Mouse (Mus musculus): Measurements from ENCODE around the gene Cacnb1.

Cacnb1 gene

DNA sequence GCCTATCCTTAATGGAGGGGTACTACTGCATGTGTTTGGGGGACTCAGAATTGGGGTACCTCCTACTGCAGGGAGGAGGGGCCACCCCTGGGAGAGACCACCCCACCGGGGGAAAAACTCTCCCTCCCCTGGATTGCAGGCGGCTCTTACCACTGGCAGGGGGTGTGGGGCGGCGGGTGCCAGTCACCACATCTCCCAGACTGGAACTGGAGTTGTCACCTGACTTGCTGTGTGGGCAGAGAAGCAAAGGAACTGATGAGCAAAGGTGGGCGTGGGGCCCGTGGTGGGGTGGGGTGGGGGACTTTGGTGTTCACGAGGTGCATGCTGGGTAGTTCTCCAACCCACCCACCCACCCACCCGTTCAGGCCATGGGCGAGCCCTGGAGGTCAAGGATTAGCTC lies 11.1 kb downstream of the Cacnb1 start:
- DNase-seq (ENCODE audit: low spot score), result no peak

DNA sequence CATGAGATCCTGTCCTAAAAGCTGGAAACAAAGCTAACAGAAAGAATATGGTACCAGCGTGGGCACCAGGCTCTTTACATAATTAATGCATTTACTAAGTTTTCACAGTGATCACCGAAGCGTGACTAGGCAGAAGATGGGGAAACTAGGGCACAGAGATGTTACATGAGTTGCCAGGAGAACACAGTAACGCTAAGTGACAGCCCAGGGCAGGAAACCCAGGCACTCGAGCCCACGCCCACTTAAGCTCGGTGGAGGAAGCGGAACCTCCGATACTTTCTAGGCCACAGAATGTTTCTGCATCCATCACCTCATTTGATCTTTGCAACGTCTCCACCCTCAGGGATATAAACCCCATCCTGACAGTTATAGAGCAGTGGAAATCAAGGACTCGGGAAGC lies 14.7 kb downstream of the Cacnb1 start:
- no peak for DNase-seq (ENCODE audit: low spot score)

GRCm38 (mm10) chr11:98005686-98006085 lies 17.1 kb downstream of the Cacnb1 start:
- no peak for DNase-seq (ENCODE audit: low spot score)

DNA sequence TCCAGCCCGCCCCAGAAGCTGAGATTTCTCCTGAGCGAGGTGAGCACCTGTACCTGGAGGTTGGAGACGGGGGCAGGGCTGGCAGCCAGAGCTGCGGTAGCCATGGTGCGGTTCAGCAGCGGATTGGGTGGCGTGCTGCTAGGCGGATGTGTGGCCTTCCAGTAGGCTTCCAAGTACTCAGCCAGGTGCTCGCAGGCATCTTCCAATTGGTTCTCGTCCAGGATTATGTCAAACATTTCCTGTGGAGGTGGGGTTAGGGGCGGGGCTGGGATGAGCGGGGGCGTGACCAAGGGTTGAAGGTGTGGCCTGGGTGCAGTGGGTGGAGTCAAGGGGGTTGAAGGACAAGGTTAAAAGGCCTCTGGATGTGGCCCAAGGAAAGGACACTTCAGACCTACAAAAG lies 17.8 kb downstream of the Cacnb1 start:
- no peak for DNase-seq (ENCODE audit: low spot score)

DNA sequence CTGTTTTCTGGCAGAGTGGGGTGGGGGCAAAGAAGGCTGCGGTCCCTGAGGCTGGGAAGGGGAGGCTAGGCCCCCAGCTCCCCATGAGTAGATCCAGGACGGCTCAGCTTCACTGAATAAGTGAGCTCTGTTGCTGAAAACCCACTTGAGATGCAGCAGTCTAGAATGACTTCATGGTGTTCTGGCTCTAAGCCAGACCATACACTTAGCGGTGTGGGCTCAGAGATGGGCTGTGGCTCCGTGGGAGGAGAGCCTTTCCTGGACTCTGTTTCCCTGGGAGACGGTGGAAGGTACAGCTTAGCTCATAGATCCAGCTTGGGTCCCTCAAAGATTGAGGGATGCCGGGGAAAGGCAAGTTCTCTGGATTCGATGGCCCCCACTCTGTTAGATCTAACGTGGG lies 18.7 kb downstream of the Cacnb1 start:
- DNase-seq (ENCODE audit: low spot score), result no peak

- DNase-seq (ENCODE audit: low spot score), result no peak
Observed at GRCm38 (mm10) chr11:98003171-98003671, 19.6 kb downstream of the Cacnb1 start.

DNA sequence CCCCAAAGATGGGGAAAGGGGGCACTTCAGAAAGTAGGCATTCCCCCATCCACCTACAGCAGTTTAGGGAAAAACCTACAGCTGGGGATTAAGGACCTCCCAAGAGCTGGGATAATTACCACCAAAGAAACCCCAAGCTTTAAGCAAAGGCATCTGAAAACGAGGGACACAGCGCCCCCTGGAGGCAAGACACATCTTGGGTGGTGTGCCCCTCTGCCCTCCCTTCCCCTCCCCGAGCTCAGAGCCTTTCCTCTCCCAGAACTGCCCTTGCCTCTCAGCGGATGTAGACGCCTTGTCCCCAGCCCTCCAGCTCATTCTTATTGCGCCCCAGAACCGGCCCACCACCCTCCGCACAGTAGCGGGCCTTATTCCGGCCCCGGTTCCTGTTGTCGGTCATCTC lies 20.2 kb downstream of the Cacnb1 start:
- DNase-seq (ENCODE audit: low spot score), result peak; percentile 76

DNA sequence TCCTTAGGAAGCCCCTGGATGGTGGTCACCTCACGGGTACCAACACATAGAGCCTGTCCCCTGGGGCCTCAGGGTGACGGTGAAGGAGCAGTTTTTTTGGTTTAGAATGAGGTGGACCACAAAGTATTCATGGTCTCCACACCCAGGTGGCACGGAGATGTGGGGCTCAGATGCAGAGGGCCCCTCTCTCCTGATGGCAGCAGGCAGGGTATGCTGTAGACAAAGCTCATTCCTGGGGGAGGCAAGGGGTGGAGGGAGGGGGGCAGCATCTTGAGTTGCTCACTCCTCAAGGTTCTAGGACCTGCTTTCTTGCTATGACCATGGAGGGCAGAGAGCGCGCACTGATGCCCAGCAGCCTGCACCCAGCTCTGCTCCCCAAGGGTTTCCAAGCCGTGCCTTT lies 20.8 kb downstream of the Cacnb1 start:
- no peak for DNase-seq (ENCODE audit: low spot score)

- DNase-seq (ENCODE audit: low spot score), result no peak
Observed at GRCm38 (mm10) chr11:98001351-98001824, 21.4 kb downstream of the Cacnb1 start.

DNA sequence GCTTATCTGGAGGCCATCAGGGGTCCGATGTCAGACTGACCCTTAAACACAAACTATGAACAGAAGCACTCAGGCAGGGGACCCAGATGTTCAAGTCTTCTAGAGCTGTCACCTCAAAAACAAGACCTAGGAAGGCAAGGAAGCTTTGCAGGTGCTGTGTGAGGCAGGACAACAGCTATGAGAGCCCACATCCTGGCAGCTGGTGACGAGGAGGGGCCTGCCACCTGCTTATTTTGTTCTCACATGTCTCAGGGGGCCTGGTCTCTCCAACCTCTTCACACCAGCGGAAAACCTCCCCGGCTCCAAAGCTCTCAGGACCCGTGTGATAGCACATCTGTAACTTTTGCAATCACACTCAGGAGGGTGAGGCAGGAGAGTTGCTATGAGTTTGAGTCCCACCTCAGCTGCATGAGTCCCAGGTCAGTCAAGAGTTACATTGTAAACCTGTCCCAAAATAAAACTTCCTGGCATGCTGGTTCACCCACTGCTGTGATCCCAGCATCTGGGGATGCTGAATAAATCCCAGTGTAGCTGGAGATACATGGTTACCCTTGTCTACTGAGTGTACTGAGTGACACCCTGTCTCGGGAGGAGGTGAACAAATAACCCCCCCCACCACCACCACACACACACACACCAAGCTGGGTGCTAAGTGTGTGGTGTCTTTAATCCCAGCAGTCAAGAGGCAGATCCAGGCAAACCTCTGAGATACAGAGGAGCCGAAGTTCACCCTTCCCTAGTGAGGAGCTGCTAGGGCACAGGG lies 22.3 kb downstream of the Cacnb1 start:
- DNase-seq (ENCODE audit: low spot score), result no peak

GRCm38 (mm10) chr11:97999748-98000147 lies 23.1 kb downstream of the Cacnb1 start:
- DNase-seq (ENCODE audit: low spot score), result no peak

DNA sequence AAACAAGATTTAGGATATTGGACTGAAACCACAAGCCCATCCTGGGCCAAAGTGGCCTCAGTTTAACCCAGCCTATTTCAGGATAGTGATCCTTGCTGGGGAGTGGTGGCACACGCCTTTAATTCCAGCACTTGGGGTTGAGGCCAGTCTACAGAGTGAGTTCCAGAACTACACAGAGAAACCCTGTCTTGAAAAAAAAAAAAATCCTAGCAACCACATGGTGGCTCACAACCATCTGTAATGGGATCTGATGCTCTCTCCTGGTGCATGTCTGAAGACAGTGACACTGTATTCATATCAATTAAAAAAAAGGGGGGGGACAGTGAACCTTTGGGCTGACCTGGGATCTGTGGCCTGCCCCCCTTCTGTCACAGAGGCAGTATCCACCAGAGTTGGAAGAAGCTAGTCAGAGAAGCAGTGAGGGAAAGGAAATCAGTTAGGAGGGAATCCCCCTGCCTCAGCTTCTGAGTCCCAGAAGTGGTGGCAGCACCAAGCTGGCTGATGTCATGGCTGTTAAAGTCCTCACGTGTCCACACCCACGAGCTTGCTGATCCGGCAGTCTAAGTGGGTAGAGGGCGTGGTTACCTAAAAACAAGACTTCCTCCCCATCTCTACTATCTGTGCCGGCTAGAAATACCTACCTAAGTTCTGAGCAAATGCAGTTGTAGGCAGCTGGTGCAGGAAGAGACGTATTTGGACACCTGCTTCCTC lies 23.8 kb downstream of the Cacnb1 start:
- DNase-seq (ENCODE audit: low spot score), result no peak

GRCm38 (mm10) chr11:97998074-97998793 lies 24.6 kb downstream of the Cacnb1 start:
- DNase-seq (ENCODE audit: low spot score), result no peak

DNA sequence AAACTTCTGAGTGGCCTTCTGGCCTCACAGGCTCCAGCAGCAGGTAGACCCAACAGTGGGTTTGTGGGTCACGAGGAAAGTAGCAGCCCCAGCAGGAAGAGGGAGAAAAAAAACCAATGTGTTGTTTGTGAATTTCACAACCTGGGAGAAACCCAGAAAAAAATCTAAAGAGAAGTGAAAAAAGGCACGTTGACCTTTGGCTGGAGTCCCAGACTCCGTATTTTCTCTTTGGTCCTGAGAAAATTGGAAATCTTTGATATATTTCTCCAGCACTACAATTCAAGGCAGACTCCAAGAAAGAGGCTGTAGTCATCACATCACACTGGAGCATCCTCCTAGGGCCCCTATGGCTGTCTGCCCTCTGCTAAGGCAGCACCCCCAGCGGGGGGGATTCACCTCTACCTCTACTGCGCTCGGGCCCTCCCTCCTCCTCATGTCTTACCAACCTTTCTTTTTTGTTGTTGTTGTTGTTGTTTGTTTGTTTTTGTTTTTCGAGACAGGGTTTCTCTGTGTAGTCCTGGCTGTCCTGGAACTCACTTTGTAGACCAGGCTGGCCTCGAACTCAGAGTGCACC lies 25.4 kb downstream of the Cacnb1 start:
- DNase-seq (ENCODE audit: low spot score), result no peak

GRCm38 (mm10) chr11:97996691-97997090 lies 26.1 kb downstream of the Cacnb1 start:
- DNase-seq (ENCODE audit: low spot score), result no peak

DNA sequence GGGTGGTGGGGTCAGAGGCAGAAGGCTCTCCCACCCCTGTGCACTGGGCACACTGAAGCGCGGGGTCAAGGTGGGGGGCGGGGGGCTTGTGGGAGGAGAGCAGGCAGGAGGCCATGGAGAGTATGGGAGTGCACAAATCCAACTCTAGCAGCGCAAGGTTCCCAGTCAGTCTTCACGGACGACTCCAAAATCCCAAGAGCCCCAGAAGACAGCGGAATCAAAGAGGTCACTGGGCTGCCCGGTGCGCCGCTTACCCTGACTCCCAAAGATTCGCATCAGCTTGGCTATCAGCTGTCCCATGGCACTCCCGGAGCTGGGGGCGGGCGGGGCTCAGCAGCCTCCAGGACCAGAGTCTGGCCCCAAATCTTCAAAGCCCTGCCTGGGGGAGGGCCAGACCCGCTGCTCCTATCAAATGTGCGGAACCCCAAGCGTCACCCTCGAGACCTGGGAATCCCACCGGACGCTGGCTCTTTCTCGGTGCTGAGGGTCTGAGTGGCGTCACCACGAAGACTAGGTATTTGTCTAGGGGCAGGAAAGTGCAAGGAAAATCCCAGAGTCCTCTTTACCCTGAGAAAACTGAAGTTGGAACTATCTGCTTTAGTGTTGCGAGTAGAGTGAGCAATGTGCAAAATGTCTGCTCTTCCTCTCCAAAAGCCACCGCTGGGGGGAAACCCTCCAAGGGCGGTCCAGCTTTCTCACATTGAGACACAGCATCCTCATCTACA lies 27.1 kb downstream of the Cacnb1 start, which contains the start of gene Arl5c:
Arl5c (minus strand) TSS at position 618 of the 725 bp plus-strand sequence.
- peak; percentile 38 for DNase-seq (ENCODE audit: low spot score)

- DNase-seq (ENCODE audit: low spot score), result peak; percentile 72
Observed at GRCm38 (mm10) chr11:97994539-97995100, 28.2 kb downstream of the Cacnb1 start.

DNA sequence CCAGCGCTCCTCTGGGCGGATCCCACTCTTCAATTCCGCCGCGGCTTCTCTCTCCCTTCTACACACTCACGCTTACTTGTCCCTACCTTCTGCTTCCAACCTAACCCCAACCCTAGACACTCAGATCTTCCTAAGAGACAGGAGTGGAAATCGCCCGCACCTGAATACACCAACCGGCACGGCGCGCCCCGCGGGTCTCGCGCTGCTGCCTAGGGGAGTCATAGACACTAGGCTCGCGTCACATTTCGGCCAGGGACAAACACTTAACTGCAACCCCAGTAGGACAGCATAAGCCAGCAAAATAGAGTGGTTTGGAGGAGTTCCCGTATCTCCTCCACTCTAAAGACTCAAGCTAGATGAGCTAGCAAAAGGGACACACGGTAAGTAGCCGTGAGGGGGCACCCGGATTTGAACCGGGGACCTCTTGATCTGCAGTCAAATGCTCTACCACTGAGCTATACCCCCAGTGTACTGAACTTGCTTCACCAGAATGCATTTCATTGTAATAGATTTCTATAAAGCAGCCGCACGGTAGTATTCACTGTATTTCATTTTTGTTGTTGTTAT lies 34.2 kb downstream of the Cacnb1 start:
- DNase-seq (ENCODE audit: low spot score), result peak; percentile 78

GRCm38 (mm10) chr11:97987551-97988526 lies 35.0 kb downstream of the Cacnb1 start:
- DNase-seq (ENCODE audit: low spot score), result peak; percentile 98
